25 mouse cellular contexts compared by ENCODE assay signal in genomic region chr11:30085114-30085513, GRCm38 (mm10). TPM values are rescaled to one million over a fixed set of nuclear protein-coding genes. Genes with fewer than 3 reads are reported as not detected.
DNase-seq lines count a peak whose midpoint lies in the region; ATAC-seq lines count a peak whose summit lies in the region.
"Had no signal": no experiment of that assay in that cellular context is flagged by ENCODE, and none has a peak within 500 bp of the region (broad histone marks: within the 10 kb centered on the region; RNA-seq: fewer than 3 reads in every experiment).

No protein-coding gene starts in this region.

- no peak overlapping the region for H3K27ac ChIP-seq in heart, embryonic 12.5 days (ENCODE audit: poor library complexity, severe bottlenecking)
- no peak overlapping the region for H3K27ac ChIP-seq in limb, embryonic 11.5 days (replicated peaks; ENCODE audit: low read depth, low read length)
- no peak overlapping the region for H3K27ac ChIP-seq in limb, embryonic 10.5 days
- no peak overlapping the region for H3K27ac ChIP-seq in limb, embryonic 12.5 days
- H3K27ac ChIP-seq: embryonic facial prominence, embryonic 15.5 days; forebrain, embryonic 10.5 days; hindbrain, embryonic 13.5 days; liver, embryonic 12.5 days had no signal

- no peaks in the 10 kb centered on the region for H3K36me3 ChIP-seq in heart, embryonic 12.5 days
- H3K36me3 ChIP-seq in limb, embryonic 11.5 days (ENCODE audit: control insufficient read depth, insufficient read depth, low read length), result no peaks in the 10 kb centered on the region
- H3K36me3 ChIP-seq in limb, embryonic 10.5 days, result no peaks in the 10 kb centered on the region
- no peaks in the 10 kb centered on the region for H3K36me3 ChIP-seq in limb, embryonic 12.5 days
- H3K36me3 ChIP-seq: embryonic facial prominence, embryonic 15.5 days; forebrain, embryonic 10.5 days; hindbrain, embryonic 13.5 days; liver, embryonic 12.5 days had no signal

- H3K9me3 ChIP-seq in heart, embryonic 12.5 days (replicated peaks), result no peaks in the 10 kb centered on the region
- H3K9me3 ChIP-seq in limb, embryonic 11.5 days (ENCODE audit: control insufficient read depth, low read length), result no peaks in the 10 kb centered on the region
- no peaks in the 10 kb centered on the region for H3K9me3 ChIP-seq in limb, embryonic 10.5 days (replicated peaks)
- H3K9me3 ChIP-seq in limb, embryonic 12.5 days, result no peaks in the 10 kb centered on the region
- H3K9me3 ChIP-seq: embryonic facial prominence, embryonic 15.5 days; forebrain, embryonic 10.5 days; hindbrain, embryonic 13.5 days; liver, embryonic 12.5 days had no signal

- intact Hi-C loops in heart, postnatal 36 days (cut with DNase I), result no loop called here

- no peak overlapping the region for H3K9ac ChIP-seq in heart, embryonic 12.5 days
- H3K9ac ChIP-seq in limb, embryonic 11.5 days (ENCODE audit: low read length), result no peak overlapping the region
- H3K9ac ChIP-seq in limb, embryonic 12.5 days (replicated peaks), result no peak overlapping the region
- H3K9ac ChIP-seq: embryonic facial prominence, embryonic 15.5 days; forebrain, postnatal 0 days; hindbrain, embryonic 13.5 days; liver, embryonic 12.5 days had no signal

- peak; percentile 33; the same call in 1 of the 2 replicates for ATAC-seq in heart, embryonic 12.5 days (ENCODE audit: insufficient number of reproducible peaks, low FRiP score)
- ATAC-seq in limb, embryonic 11.5 days (ENCODE audit: insufficient number of reproducible peaks, low FRiP score, low TSS enrichment, low read depth), result peak; percentile 76; the same call in 1 of the 2 replicates
- 0 out of 2 replicates have a peak, but pooled peaks have one; percentile 31 for ATAC-seq in limb, embryonic 12.5 days (ENCODE audit: insufficient number of reproducible peaks, insufficient read depth, low FRiP score, low TSS enrichment, low read depth)
- ATAC-seq in monocyte, adult 5-6 weeks (replicated peaks; ENCODE audit: insufficient number of reproducible peaks, low FRiP score, low TSS enrichment, poor library complexity, severe bottlenecking), result no peak
- ATAC-seq: forebrain, postnatal 0 days; liver, embryonic 12.5 days had no signal

- H3K4me1 ChIP-seq in heart, embryonic 12.5 days (replicated peaks), result peaks cover 13% of the 10 kb centered on the region
- no peaks in the 10 kb centered on the region for H3K4me1 ChIP-seq in limb, embryonic 11.5 days (ENCODE audit: control insufficient read depth, insufficient read depth, low read length)
- H3K4me1 ChIP-seq in limb, embryonic 10.5 days, result peaks cover 6% of the 10 kb centered on the region; the same call in 1 of the 2 replicates
- H3K4me1 ChIP-seq in limb, embryonic 12.5 days (replicated peaks), result peaks cover 5% of the 10 kb centered on the region; the same call in 1 of the 2 replicates
- H3K4me1 ChIP-seq: embryonic facial prominence, embryonic 15.5 days; forebrain, embryonic 10.5 days; hindbrain, embryonic 13.5 days; liver, embryonic 12.5 days had no signal

- H3K4me2 ChIP-seq in heart, embryonic 12.5 days, result no peak overlapping the region
- H3K4me2 ChIP-seq in limb, embryonic 11.5 days (ENCODE audit: low read depth, severe bottlenecking), result no peak overlapping the region
- H3K4me2 ChIP-seq in limb, embryonic 12.5 days, result no peak overlapping the region
- H3K4me2 ChIP-seq: embryonic facial prominence, embryonic 15.5 days; hindbrain, embryonic 13.5 days; liver, embryonic 12.5 days had no signal

- no peaks in the 10 kb centered on the region for H3K27me3 ChIP-seq in heart, embryonic 12.5 days (replicated peaks)
- no peaks in the 10 kb centered on the region for H3K27me3 ChIP-seq in limb, embryonic 11.5 days (ENCODE audit: control insufficient read depth, insufficient read depth, low read length)
- no peaks in the 10 kb centered on the region for H3K27me3 ChIP-seq in limb, embryonic 10.5 days (ENCODE audit: low read depth, poor library complexity, severe bottlenecking)
- no peaks in the 10 kb centered on the region for H3K27me3 ChIP-seq in limb, embryonic 12.5 days
- H3K27me3 ChIP-seq: CH12.LX; embryonic facial prominence, embryonic 15.5 days; hindbrain, embryonic 13.5 days; liver, embryonic 12.5 days had no signal

- no peak overlapping the region for H3K4me3 ChIP-seq in heart, embryonic 12.5 days
- H3K4me3 ChIP-seq in limb, embryonic 11.5 days (ENCODE audit: low read depth, low read length), result no peak overlapping the region
- H3K4me3 ChIP-seq in limb, embryonic 10.5 days, result no peak overlapping the region
- H3K4me3 ChIP-seq in limb, embryonic 12.5 days (replicated peaks), result no peak overlapping the region
- H3K4me3 ChIP-seq: embryonic facial prominence, embryonic 15.5 days; forebrain, embryonic 10.5 days; hindbrain, embryonic 13.5 days; liver, embryonic 12.5 days had no signal

- no peak for DNase-seq in heart, postnatal 36 days
- peak; percentile 25 for DNase-seq in limb, embryonic 11.5 days (ENCODE audit: low spot score)
- no peak for DNase-seq in limb, embryonic 10.5 days (ENCODE audit: low spot score)
- peak; percentile 32 for DNase-seq in embryo, embryonic 11 days
- DNase-seq: adrenal gland, postnatal 36 days; cerebellum, adult 2 months; cerebellum, postnatal 36 days; forebrain, postnatal 0 days; gastrocnemius, postnatal 14 days; heart, adult 18-20 months; kidney, postnatal 36 days; left cerebral cortex, postnatal 4 days; lung, adult 2 months; midbrain, embryonic 14.5 days; retina, postnatal 1 day; right cerebral cortex, postnatal 4 days; thymus, adult 2 months had no signal

RNA-seq across cellular contexts. Expression of gene Eml6, which starts 59.3 kb away (rescaled TPM):
- 0.76 and 1.5 TPM in 2 replicates for polyA plus RNA-seq in heart, embryonic 12.5 days (2016; fragmentation: Nextera tagmentation; extraction: Ambion mirVana)
- total RNA-seq in heart, postnatal 36 days (2021), result 1 to 10 TPM; 2.4 to 2.7 TPM
- 0.64 and 1.1 TPM in 2 replicates for polyA plus RNA-seq in limb, embryonic 11.5 days (2014; fragmentation: Nextera tagmentation; extraction: Ambion mirVana)
- polyA plus RNA-seq in limb, embryonic 10.5 days (2016; fragmentation: Nextera tagmentation; extraction: Ambion mirVana), result 0.21 and 0.50 TPM in 2 replicates
- 0.61 and 1.4 TPM in 2 replicates for polyA plus RNA-seq in limb, embryonic 12.5 days (2016; fragmentation: Nextera tagmentation; extraction: Ambion mirVana)
- total RNA-seq in monocyte, adult 5-6 weeks (2017), result 13.4 to 15.1 TPM (median 14.8 TPM) in 3 replicates

Comparison
In these comparisons a context has a peak if more than half of its experiments do, and no peak if none do; other contexts are left out.
1. DNase-seq: peak in limb, embryonic 11.5 days (single experiment) and embryo, embryonic 11 days (single experiment); none in heart, postnatal 36 days (0 of 2) and limb, embryonic 10.5 days (single experiment).